Mouse (Mus musculus) MEL (cell line): ENCODE results near the gene Dop1b. TPM values are rescaled to one million over a fixed set of nuclear protein-coding genes. Genes with fewer than 3 reads are reported as not detected.

ENCODE experiments used
- DNase-seq: peaks from one replicate; pipeline ENCODE4 v3.0.0; 2011; ENCODE audit warnings: low read depth, low spot score
- H3K27ac ChIP-seq: 2 replicates; pipeline ENCODE4 v1.5.1; 2012; ENCODE audit warnings: low read depth, mild to moderate bottlenecking, control low read depth, low read length, moderate library complexity; ENCODE audit not compliant: control insufficient read depth
- H3K27me3 ChIP-seq, 2 experiments: fragments of 150-350 bp in 1 of 2; sonication (generic) in 1 of 2; 2 replicates each; pipeline ENCODE4 v1.6.1; 2012; ENCODE audit warnings: low read length in 2 of 2, mild to moderate bottlenecking in 2 of 2, improper control_type of control experiment in 1 of 2, moderate library complexity in 1 of 2; ENCODE audit not compliant: insufficient read depth in 2 of 2, control insufficient read depth in 1 of 2
- H3K36me3 ChIP-seq, 2 experiments: 2 replicates each; pipeline ENCODE4 v1.6.1; 2012 to 2014; ENCODE audit warnings: low read length in 2 of 2, improper control_type of control experiment in 1 of 2, inconsistent platforms in 1 of 2, mild to moderate bottlenecking in 1 of 2; ENCODE audit not compliant: insufficient read depth in 2 of 2, control insufficient read depth in 1 of 2
- H3K4me1 ChIP-seq, 2 experiments: fragments of 150-350 bp in 1 of 2; sonication (generic) in 1 of 2; 2 replicates each; pipeline ENCODE4 v1.6.1; 2012; ENCODE audit warnings: low read length in 2 of 2, improper control_type of control experiment in 1 of 2, mild to moderate bottlenecking in 1 of 2; ENCODE audit not compliant: insufficient read depth in 2 of 2, control insufficient read depth in 1 of 2
- H3K4me3 ChIP-seq, 2 experiments: fragments of 150-350 bp in 1 of 2; sonication (generic) in 1 of 2; 2 replicates each; pipeline ENCODE4 v1.5.1; 2012; ENCODE audit warnings: low read depth in 2 of 2, low read length in 2 of 2, mild to moderate bottlenecking in 2 of 2, moderate library complexity in 2 of 2, control low read depth in 1 of 2, improper control_type of control experiment in 1 of 2; ENCODE audit not compliant: control insufficient read depth in 1 of 2, insufficient read depth in 1 of 2
- H3K79me2 ChIP-seq: 2 replicates; pipeline ENCODE4 v1.6.1; 2012; ENCODE audit warnings: mild to moderate bottlenecking, low read length, moderate library complexity; ENCODE audit not compliant: control insufficient read depth, poor library complexity, insufficient read depth
- H3K9ac ChIP-seq: 2 replicates; pipeline ENCODE4 v1.6.1; 2012; ENCODE audit warnings: low read depth, mild to moderate bottlenecking, control low read depth, low read length, moderate library complexity; ENCODE audit not compliant: control insufficient read depth, poor library complexity, severe bottlenecking
- H3K9me3 ChIP-seq: fragments of 150-350 bp; sonication (generic); replicated peaks from 2 replicates; pipeline ENCODE4 v1.6.1; 2012; ENCODE audit warnings: mild to moderate bottlenecking, low read length, improper control_type of control experiment, moderate library complexity; ENCODE audit not compliant: insufficient read depth
- EP300 ChIP-seq, 2 experiments: IDR thresholded peaks; 2 replicates each; pipeline ENCODE4 v1.6.1; 2011; ENCODE audit warnings: improper control_type of control experiment in 2 of 2, low read length in 2 of 2, low read depth in 1 of 2, mild to moderate bottlenecking in 1 of 2
- GABPA ChIP-seq: IDR thresholded peaks from 2 replicates; pipeline ENCODE4 v1.6.1; 2012; ENCODE audit warnings: low read depth, mild to moderate bottlenecking, inconsistent platforms, low read length, improper control_type of control experiment, moderate library complexity
- GATA1 ChIP-seq: IDR thresholded peaks from 2 replicates; pipeline ENCODE4 v1.6.1; 2011; ENCODE audit warnings: low read depth, low read length, improper control_type of control experiment
- MAZ ChIP-seq: IDR thresholded peaks from 2 replicates; pipeline ENCODE4 v1.6.1; 2012; ENCODE audit warnings: low read depth, mild to moderate bottlenecking, inconsistent platforms, low read length, improper control_type of control experiment
- MXI1 ChIP-seq: IDR thresholded peaks from 2 replicates; pipeline ENCODE4 v1.6.1; 2011; ENCODE audit warnings: mild to moderate bottlenecking, low read depth, low read length, improper control_type of control experiment
- MYB ChIP-seq: IDR thresholded peaks from 2 replicates; pipeline ENCODE4 v1.6.1; 2011; ENCODE audit warnings: mild to moderate bottlenecking, low read depth, low read length, improper control_type of control experiment
- NRF1 ChIP-seq: IDR thresholded peaks from 2 replicates; pipeline ENCODE4 v1.6.1; 2014; ENCODE audit warnings: low read depth, mild to moderate bottlenecking, inconsistent platforms, low read length, improper control_type of control experiment, moderate library complexity; ENCODE audit not compliant: poor library complexity, insufficient read depth, severe bottlenecking
- RCOR1 ChIP-seq: IDR thresholded peaks from 2 replicates; pipeline ENCODE4 v1.6.1; 2012; ENCODE audit warnings: low read depth, mild to moderate bottlenecking, inconsistent platforms, low read length, improper control_type of control experiment
- TAL1 ChIP-seq: IDR thresholded peaks from 2 replicates; pipeline ENCODE4 v1.6.1; 2012; ENCODE audit warnings: mild to moderate bottlenecking, inconsistent platforms, low read length, moderate library complexity, mixed read lengths
- TBP ChIP-seq: IDR thresholded peaks from 2 replicates; pipeline ENCODE4 v1.8.0; 2011; ENCODE audit warnings: low read depth, low read length, improper control_type of control experiment
- TCF12 ChIP-seq: IDR thresholded peaks from 2 replicates; pipeline ENCODE4 v1.6.1; 2014; ENCODE audit warnings: low read depth, mild to moderate bottlenecking, inconsistent platforms, low read length, improper control_type of control experiment, moderate library complexity
- UBTF ChIP-seq: IDR thresholded peaks from 2 replicates; pipeline ENCODE4 v1.6.1; 2012; ENCODE audit warnings: low read depth, mild to moderate bottlenecking, inconsistent platforms, low read length, improper control_type of control experiment, moderate library complexity, borderline replicate concordance; ENCODE audit not compliant: insufficient read depth
- ZNF384 ChIP-seq: IDR thresholded peaks from 2 replicates; pipeline ENCODE4 v1.6.1; 2012; ENCODE audit warnings: low read depth, mild to moderate bottlenecking, inconsistent platforms, low read length, improper control_type of control experiment
- polyA plus RNA-seq, 2 experiments: library from polyadenylated mRNA; stranded (reverse) in 1 of 2; unstranded in 1 of 2; fragments of >175 nt in 1 of 2; fragments of >200 nt in 1 of 2; gene quantifications; 2 replicates each; pipeline versions ENCODE4 v1.2.1 to v1.2.4; 2012; ENCODE audit warnings: low replicate concordance in 2 of 2, low read depth in 1 of 2; ENCODE audit not compliant: insufficient read length in 2 of 2, insufficient read depth in 1 of 2, missing spikeins in 1 of 2
- total RNA-seq: library from RNA; depleted of rRNA; stranded (reverse); fragments of 300-350 nt; gene quantifications from 2 replicates; pipeline ENCODE4 v1.2.3, GENCODE M21; 2012

Dop1b gene
- total and polyA plus RNA-seq, 3 experiments: 5.8 to 11.3 TPM; not detected in 1

- 0 out of 2 replicates have a peak, but pooled peaks have one; percentile 8 for TF ChIP-seq GATA1
- 0 out of 2 replicates have a peak, but pooled peaks have one; percentile 27 for TF ChIP-seq UBTF
- peak; percentile 75 for TF ChIP-seq ZNF384
- 0 out of 2 replicates have a peak, but pooled peaks have one; percentile 30 for TF ChIP-seq TBP
- peak in 1 of 2 experiments; percentile 31; a peak in 1 of 4 replicates for TF ChIP-seq EP300 (IDR thresholded peaks at IDR 0.05; ENCODE audit: low read depth in 1 of 2, low read length in 2 of 2)
- TF ChIP-seq RCOR1: 0 out of 2 replicates have a peak, but pooled peaks have one; percentile 19
- peak; percentile 36; the same call in 1 of the 2 replicates for TF ChIP-seq MXI1
- TF ChIP-seq TCF12: no peak
- TF ChIP-seq GABPA: no peak
- TF ChIP-seq MYB: no peak
- no peak for TF ChIP-seq TAL1
- TF ChIP-seq, all 39 proteins: peak for 7
- Histone ChIP-seq H3K79me2 (peaks cover 52% of the 10 kb centered on the region), H3K9ac (peak overlapping the region; percentile 90), H3K4me3 (peak overlapping the region; percentile 95 to 96), H3K9me3 (no peaks in the 10 kb centered on the region), H3K36me3 (peaks cover 4 to 23% of the 10 kb centered on the region in 2 experiments), H3K4me1 (peaks cover 3 to 13% of the 10 kb centered on the region in 2 experiments), H3K27ac (peak overlapping the region; percentile 73), H3K27me3 (no peaks in the 10 kb centered on the region)
- DNase-seq: peak; percentile 81
Measured at GRCm38 (mm10) chr16:93832451-93833276, 121.0 kb downstream of the Dop1b start.

- Histone ChIP-seq H3K27ac (no peak overlapping the region), H3K27me3 (no peaks in the 10 kb centered on the region), H3K9ac (peak overlapping the region; percentile 90), H3K4me1 (peaks cover 3 to 15% of the 10 kb centered on the region in 2 experiments), H3K36me3 (peaks cover 5 to 29% of the 10 kb centered on the region in 2 experiments), H3K79me2 (peaks cover 61% of the 10 kb centered on the region), H3K4me3 (peak overlapping the region; percentile 95 to 96), H3K9me3 (no peaks in the 10 kb centered on the region)
- DNase-seq: peak; percentile 35
- TF ChIP-seq MAZ (no peak), UBTF (no peak), NRF1 (no peak)
Measured at GRCm38 (mm10) chr16:93833551-93833950, 121.8 kb downstream of the Dop1b start.
